Mouse (Mus musculus) adrenal gland, adult 8-10 months (tissue): ENCODE data around the gene Ddx39b. TPM values are rescaled to one million over a fixed set of nuclear protein-coding genes. Genes with fewer than 3 reads are reported as not detected.

ENCODE experiments used
- DNase-seq: peaks from one replicate; pipeline ENCODE4 v3.0.0; 2022
- total RNA-seq, 4 experiments: library from RNA; stranded (reverse); gene quantifications; 2 replicates each; pipeline ENCODE4 v1.2.4; 2022

Ddx39b gene
- total RNA-seq: 100 to 1,000 TPM; 181 to 239 (median 202) TPM

DNA sequence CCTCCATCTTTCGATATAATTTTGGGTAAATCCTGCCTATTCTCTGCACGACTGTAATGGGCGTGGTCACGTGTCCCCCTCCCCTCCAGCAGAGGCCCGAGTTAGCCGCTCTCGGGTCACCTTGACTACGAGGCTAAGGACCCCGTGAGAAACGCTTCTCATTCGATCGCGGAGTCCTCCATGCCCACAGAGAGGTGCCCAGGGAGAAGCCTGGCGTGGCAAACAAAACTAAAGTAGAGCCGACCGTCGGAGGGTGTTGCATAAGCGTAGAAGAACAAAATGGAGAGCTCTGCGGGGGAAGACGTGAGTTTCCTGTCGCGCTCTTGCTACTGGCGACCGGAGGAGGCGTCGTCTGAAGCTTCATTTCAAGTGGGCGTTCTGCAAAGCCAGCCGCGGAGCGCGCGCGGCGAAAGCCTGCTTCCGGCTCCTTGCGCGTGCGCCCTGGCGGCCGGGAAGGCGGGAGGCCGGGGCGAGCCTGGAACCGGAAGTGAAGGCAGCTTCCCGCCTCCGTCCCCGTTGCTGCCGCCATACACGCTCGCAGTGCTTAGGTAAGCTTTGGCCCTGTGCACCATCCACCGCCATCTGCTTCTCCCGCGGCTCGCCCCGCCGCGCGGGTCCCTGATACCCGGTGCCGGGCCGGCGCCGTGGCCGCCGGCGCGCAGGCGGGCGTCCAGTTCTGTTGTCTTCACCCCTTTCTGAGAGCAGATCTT, at the start of gene Ddx39b:
TSS of gene Ddx39b (plus strand) at position 442 of the 710 bp plus-strand sequence.
- DNase-seq: peak; percentile 94

DNA sequence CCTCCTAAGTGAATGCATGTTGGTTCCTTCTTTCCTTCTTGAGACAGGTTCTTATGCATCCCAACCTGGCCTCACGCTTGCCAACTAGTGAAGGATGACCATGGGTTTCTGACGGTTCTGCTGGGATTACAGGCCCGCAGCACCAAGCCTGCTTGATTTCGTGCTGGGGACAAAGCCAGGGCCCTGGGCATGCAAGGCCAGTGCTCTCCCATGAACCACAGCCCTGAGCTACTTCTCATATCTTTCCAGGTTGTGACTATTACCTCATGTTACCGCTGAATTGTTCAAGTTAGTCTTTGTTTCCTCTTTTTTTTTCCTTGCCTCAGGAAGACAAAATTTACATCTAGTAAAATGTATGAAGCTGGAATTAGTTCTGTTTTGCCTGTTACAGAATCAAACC, 48.6 kb upstream of the Ddx39b start:
- DNase-seq: peak; percentile 48

DNA sequence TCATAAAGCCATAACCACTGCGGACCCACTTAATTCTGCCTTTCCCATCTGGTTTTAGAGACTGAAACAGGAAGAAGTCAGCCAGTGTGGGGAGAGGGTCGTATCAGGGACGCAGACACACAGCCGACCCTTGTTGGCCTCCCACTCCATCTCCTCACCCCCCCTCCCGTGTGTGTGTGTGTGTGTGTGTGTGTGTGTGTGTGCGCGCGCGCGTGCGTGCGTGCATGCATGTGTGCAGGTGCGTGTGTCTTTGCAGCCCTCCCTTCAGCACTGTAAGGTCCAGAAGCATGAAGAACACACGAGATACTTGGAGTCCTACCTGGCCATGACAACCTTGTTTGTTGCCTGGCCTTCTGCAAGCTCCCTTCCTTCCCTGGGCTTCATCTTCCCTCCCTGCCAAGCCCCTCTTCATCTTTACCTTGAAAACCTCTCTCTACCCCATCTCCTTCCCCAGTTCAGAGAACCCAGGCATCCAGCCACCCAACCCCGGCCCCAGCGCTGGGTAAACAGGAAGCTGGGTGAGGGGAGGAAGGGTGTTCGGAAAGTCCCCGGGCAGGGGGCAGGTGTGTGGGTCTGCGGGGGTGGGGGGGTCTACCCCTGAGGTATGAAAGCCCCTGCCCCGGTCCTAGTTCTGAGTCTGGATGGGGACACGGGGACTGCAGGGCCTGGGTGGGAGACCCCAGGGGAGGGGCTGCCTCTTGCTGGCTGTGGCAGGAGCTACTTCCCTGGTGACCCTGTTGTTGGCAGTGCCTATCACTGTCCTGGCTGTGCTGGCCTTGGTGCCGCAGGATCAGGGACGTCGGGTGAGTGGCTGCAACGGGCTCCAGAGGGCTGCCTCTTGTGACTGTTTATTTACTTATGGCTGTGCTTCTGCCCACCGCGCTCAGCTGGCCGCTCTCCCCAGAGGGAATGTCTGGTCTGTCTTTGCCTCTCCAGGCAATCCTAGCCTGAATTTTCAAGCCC, 47.4 kb upstream of the Ddx39b start, which contains the start of gene Ltb:
TSS of gene Ltb (plus strand) at position 559 of the 963 bp plus-strand sequence.
- peak; percentile 65 for DNase-seq

DNA sequence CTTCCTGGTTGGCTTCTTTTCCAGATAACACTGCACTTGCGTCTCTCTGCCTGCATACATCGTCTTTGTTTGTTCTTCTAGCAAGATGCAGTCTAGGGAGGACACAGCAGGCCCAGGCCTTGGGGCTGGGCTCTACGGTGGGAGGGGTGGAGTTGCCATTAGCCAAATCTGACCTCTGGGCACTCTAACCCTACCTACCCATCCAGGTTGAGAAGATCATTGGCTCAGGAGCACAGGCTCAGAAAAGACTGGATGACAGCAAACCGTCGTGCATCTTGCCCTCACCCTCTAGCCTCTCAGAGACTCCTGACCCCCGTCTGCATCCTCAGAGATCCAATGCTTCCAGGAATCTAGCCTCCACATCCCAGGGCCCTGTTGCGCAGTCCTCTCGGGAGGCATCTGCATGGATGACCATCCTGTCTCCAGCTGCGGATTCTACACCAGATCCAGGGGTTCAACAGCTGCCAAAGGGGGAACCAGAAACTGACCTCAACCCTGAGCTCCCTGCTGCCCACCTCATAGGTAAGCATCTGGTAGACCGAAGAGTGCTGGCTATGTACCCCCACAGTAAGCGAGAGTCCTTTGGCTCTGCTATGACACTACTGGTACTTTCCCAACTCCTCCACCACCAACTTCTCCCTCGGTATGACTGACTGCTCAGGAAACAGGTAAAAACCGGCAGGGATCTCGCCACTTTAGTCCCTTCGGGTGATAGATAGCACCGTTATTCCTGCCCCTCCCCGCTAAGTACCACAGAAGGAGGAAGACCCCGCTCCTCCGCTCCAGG, 46.5 kb upstream of the Ddx39b start:
- no peak for DNase-seq

DNA sequence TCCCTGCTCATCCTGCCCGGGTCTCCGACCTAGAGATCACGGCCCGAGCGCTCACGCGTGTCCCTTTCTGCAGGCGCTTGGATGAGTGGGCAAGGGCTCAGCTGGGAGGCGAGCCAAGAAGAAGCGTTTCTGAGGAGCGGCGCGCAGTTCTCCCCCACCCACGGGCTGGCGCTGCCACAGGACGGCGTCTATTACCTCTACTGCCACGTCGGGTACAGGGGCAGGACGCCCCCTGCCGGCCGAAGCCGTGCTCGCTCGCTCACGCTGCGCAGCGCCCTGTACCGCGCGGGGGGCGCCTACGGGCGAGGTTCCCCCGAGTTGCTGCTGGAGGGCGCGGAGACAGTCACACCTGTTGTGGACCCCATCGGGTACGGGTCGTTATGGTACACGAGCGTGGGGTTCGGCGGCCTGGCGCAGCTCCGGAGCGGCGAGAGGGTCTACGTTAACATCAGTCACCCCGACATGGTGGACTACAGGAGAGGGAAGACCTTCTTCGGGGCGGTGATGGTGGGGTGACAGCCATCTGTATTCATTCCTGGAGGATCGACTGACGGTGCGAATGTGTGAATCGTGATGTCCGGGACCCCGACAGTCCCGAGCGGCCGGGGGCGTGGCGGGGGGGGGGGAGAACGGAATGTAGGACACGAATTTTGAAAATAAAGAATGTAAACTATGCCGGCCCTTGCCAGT, 45.8 kb upstream of the Ddx39b start:
- DNase-seq: peak; percentile 64

DNA sequence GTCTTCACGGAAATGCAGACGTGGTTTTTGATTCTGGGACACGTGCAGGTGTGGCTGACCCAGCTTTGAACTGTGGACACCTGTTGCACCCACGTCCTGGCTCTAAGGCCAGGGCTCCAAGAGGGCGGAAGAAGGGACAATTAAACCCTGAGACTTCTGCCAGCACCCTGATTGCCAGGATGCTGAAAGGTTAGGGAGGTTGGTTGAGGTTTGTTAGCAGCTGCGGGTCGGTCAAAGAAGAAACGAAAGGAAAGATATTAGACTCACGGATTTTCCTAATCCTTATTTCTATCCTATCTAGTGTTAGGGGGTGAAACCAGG, 45.3 kb upstream of the Ddx39b start:
- no peak for DNase-seq

DNA sequence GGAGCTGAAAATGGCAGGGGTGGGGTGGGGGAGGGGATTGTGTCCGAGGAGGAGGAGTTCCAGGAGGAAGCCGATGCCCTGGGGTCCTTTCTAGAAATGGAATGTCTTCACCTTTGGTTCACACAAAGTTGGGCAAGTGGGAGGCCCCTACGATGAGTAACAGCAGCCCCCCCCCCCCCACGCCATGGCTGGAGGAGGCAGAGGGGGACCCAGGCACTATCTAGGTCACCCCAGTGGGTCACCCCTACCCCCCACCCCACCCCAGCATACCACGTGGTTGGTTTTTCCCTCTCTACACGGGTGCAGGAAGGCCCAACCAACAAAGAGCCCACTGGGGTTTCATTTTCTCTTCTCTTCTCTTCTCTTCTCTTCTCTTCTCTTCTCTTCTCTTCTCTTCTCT, 44.4 kb upstream of the Ddx39b start:
- DNase-seq: no peak

DNA sequence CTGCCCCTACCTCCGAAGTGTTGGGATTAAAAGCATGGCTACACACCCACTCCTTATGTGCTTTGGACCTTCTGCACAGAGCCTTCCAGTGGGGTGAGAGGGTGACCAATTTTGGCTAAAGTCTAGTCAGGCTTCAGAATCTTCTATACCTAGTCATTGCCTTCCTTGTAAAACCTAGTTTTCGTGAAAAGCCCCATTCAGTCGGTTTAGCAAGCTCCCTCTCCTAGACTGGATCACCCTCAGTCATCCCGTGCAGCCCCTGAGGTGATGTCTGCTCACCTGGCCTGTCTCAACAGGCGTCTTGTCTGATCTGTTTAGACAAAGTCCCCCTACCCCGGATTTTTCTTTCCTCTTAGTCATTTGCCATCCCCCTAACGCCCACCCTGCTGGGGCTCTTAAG, 43.5 kb upstream of the Ddx39b start:
- DNase-seq: no peak

DNA sequence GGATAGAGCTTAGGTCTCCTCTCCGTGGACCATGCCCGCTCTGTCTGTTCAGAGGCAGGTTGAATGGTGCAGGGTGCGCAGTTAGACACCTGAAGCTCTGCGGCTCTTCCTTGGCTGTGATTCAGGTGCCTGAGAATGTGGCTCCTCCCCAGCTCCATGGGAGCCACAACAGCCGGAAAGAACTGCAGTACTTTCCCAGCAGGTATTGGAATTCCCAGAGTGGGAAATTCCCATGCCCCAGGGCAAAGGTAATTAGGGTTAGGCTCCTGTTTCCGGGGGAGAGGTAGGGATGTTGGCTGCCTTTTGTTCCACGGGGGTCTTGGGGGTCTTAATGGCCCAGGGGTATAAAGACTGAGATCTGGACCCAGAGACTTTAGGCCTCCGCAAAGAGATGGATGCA, 42.6 kb upstream of the Ddx39b start:
- no peak for DNase-seq

DNA sequence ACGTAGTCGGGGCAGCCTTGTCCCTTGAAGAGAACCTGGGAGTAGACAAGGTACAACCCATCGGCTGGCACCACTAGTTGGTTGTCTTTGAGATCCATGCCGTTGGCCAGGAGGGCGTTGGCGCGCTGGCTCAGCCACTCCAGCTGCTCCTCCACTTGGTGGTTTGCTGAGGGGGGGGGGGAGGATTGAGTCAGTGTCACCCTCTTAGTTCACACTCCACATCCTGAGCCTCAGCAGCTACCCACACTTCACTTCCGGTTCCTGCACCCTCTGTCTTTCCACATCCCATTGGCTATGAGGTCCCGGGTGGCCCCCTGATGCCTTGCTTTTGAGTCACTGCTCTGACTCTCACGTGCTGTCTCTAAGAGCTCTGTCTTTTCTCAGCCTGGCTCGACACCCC, 41.1 kb upstream of the Ddx39b start:
- no peak for DNase-seq

DNA sequence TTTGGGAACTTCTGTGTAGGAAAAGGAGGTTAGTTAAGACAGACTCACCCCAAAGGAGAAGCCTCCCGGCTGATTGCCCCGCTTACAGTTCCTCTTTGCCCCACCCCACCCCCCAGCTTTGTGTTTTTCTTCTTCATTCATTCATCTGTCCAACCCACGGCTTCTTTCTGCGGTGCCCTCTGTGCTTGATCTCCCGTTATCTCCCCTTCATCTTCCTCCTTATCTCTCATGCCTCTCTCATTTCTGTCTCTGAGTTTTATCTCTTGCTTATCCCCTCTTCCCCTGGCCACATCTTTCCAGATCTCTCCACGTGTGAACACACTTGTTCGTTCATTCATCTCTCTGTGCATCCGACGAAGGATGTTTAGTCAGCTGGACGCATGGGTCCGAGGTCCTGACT, 40.4 kb upstream of the Ddx39b start:
- no peak for DNase-seq

DNA sequence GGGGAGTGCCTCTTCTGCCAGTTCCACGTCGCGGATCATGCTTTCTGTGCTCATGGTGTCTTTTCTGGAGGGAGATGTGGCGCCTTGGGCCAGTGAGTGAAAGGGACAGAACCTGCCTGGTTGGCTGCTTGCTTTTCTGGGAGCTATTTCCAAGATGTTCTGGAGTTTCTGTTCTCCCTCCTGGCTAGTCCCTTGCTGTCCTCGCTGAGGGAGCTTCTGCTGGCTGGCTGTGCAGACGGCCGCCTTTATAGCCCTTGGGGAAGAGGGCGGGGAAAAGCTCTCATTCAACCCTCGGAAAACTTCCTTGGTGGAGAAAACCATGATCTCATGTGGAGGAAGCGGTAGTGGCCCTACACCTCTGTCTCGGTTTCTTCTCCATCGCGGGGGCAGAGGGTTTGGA, 39.8 kb upstream of the Ddx39b start, which contains the start of gene Tnf:
TSS of gene Tnf (minus strand) at position 221 of the 400 bp plus-strand sequence.
- no peak for DNase-seq

DNA sequence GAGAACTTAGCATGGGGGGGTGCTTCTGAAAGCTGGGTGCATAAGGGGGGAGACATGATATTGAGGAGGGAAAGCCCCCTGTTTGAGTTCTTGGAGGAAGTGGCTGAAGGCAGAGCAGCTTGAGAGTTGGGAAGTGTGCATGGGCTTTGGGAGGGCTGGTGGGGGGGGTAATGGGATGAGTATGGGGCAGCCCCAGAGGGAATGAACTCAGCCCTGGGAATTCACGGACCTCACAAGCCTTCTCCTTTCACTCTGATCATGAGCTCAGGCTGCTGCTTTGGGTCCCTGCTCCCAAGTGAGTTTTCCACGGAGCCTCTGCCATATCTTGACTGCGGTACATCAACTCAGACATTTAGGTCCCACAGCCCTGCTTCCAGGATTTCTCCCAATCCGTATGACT, 39.1 kb upstream of the Ddx39b start:
- DNase-seq: no peak

DNA sequence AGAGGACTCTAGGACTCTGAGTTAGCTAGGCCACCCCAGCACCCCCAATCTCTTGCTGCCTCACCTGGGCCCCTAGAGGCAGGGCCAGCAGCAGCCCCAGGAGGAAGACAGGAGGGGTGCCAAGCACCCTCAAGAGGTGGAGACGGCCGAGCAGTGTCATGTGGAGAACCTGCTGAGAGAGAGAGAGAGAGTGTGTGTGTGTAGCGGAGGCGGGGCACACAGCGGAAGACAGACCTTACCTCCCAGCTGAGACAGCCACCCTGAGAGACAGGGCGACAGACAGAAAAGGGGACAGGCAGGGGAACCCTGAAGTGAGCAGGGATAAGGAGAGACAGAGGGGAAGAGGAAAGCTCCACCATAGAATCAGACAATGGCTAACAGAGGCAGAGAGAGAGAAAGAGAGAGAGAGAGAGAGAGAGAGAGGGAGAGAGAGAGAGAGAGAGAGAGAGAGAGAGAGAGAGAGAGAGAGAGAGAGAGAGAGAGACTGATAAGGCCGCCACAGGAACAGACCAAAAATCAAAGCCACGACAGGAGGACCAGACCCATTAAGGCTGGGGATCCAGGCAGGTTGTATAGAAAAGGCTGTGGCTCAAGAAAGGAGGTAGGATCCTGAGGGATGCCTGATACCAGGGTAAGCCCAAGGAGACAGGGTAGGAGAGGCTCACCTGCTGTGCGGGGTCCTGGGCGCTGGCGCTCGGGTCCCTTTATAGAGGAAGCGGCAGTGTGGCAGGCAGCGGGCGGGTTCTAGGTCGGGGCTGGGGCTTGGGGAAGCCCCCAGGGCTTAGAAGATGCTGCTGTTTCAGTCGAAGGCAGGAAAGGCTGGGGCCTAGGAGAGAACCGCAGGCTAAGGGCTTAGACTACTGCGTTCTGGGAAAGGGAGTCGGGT, 36.8 kb upstream of the Ddx39b start, which contains the start of gene Lta:
TSS of gene Lta (minus strand) at position 858 of the 886 bp plus-strand sequence.
- no peak for DNase-seq

DNA sequence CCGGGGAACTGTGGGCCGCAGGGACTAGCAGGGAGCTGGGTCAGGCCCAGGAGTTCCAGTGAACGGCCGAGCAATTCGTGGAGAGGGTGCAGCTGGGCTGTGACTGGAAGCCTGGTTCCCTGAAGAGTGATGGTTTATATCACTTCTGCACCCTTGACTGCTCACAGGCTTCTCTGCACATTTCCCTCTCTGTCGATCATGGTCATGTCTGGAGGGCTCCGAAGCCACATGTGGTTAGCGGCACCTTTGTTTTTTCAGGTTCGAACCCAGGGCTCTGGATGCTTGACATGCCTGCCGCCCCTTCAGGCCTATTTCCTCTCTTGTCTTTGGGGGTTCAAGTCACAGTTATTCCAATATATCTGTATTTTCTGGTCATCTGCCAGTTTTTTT, 36.2 kb upstream of the Ddx39b start:
- DNase-seq: no peak

DNA sequence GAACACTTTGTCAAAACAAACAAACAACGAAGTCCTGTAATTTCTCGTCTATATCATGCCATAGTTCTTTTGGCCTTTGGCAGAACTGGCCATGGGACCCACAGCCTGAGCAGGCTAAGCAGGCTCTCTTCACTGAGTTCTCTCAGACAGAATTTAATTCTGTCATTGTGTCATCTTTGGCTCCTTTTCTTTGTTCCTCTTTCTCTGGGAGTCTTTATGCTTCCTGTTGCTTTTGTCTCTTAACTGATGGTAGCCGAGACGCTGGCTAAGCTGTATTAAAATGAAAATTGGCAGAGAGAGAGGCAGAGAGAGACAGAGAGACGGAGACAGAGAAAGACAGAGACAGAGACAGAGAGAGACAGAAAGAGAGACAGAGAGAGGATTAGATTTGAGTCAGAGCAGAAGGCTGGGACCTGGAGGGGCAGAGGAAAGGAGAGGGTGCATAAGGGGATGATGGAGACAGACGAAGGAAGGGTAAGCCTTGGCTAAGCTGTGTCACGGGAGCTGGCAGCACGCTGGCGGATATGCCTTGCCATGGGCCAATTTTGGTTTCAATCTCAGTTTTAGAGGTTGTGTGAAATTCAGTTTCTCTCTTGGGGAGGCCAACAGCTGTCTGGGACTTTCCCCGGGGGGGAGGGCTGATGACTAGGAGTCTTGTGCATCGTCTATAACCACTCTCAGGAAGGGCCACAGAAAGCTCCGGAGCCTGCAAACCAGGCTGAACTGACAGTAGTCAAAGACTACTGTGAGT, 31.6 kb upstream of the Ddx39b start:
- DNase-seq: no peak

DNA sequence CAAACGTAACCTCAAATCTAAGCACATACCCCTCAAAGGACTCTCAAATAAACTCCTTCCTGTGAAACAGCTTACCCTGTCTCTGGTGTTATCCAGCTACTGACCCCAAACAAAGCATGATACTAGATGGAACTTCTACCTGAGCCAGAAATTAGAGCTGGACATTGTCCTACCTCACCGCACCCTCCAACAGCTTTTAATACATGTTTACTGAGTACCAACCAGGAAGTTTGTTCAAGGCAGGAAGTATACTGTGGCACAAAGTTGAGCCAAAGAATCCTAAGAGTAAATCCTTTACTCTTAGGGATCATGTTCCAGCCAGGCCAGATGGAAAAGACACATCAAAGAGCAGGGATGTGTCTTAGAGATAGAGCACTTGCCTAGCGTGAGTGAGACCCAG, 31.0 kb upstream of the Ddx39b start:
- no peak for DNase-seq

DNA sequence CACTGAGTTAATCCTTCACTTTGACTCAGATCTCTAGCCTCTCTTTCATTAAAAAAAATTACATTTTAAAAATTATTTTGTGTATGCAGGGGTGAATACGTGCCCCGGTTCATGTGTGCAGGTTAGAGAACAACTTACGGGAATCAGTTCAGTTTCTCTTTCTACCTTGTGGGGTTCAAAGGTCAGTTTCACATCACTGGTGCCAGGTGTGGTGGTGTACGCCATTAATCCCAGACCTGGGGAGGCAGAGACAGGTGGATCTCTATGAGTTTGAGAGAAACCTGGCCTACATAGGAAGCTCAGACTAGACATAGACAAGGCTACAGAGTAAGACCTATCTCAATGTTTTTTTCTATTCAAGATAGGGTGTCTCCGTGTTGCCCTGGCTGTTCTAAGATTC, 28.5 kb upstream of the Ddx39b start:
- DNase-seq: no peak

DNA sequence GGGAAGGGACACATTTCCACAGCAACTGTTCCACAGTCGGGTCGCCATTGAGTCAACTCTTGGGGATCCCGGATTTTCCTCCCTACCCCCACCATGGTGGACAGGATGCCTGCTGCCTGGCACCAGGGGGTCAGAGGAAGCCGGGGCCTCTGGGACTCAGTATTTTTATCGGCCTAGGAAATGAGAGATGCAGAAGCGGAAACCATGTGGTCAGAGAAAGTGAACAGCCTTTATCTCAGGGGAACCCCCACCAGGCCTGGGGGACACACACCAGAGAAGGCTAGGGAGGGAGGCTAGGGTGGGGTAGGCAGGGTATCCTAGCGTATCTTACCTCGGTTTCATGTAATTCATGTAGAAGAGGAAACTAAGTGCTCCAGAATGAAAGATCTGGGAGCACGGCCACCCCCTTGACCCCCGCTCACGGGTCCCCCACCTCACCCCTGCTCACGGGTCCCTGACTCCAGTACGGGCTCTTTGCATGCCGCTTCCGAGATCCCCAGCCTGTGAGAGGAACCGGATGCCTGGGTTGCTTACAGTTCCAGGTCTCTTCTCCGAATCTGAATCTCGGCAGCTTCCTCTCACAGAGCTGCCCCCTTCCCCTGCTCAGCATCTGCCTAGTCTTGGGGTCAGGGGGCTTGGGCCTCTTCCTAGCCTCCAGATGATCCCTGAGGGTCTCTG, 22.9 kb upstream of the Ddx39b start:
- DNase-seq: no peak

DNA sequence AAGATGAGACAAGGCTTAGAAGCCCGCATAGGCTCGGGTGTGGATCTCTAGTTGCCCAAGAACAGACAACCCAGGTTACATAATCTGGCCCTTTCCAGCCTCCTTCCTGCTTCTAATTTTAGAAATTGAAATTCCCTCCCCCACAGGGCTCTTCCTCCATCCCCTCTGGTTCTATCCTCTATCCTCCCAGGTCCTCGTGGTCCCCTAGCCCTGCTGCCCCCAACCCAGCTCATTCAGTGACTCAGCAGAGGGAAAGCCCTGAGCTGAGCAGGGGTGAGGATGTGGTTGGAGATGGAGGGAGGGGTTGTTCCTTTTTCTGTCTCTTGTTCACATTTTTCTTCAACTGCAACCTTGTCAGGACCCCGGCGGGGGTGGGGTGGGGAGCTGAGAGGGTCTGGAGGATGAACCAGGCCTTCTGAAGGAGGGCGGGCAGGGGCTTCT, 21.9 kb upstream of the Ddx39b start:
- no peak for DNase-seq
